Mouse (Mus musculus): ENCODE data around the gene Rufy4. TPM values are rescaled to one million over a fixed set of nuclear protein-coding genes. Genes with fewer than 3 reads are reported as not detected.

Gene Rufy4
- polyA plus RNA-seq, 1 experiment from 2014 or later, result 0.22 TPM

DNA sequence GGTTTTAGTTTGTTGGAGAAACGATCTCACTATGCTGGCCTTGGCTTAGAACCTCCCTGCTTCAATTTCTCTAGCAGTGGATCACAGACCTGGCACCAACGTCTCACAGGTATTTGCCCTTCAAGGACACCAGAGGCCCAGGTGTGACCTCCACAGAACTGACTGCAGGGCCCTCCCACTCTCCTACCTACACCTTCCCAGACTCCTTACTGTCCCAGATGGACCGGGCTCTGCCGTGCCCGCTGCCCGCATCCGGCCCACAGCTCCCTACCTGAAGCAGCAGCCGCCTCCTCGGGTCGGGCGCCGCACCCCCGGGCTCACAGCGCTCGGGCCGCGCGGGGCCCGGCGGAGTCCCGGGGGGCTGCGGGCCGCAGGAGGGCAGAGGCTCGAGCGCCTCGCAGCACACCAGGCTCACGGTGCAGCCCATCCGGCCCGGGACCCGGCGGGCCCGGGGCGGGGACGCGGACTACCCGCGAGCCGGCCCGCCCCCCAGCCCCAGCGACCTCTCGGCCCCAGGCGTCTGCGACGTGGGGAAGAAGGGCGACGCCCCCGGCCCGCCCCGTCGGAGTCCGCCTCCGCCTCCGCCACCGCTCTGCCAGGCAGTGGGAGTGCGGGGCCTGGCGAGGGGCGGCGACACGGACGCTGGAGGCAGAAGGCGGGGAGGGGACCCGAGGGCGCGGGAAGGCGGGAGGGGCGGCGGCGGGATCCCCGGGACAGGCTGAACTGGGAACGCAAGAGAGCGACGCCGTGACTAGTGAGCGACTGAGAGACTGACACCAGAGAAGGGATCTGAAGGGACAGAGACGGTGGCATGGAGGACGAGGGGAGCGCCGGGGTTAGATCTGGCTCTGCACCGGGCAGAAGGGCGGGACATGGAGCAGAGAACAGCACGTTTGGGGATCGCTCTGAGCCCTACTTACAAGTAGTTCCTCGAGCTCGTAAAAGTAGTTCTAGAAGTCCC, 1.0 kb upstream of the Rufy4 start, which contains the start of gene Tns1:
TSS of gene Tns1 (minus strand) at position 429 of the 961 bp plus-strand sequence.
- no peak within 1 kb of the TSS for H3K27ac ChIP-seq
- H3K4me1 ChIP-seq, result peaks cover 20% of the 10 kb centered on the region
- H3K27me3 ChIP-seq, result peaks cover 40% of the 10 kb centered on the region
- peak within 1 kb of the TSS; percentile 60 for H3K4me3 ChIP-seq
- no peaks in the 10 kb centered on the region for H3K36me3 ChIP-seq
- H3K4me2 ChIP-seq, result peak within 1 kb of the TSS; percentile 86
- ATAC-seq (ENCODE audit: insufficient number of reproducible peaks, insufficient read depth, low FRiP score, low TSS enrichment, low read depth), result peak; percentile 65
- no peaks in the 10 kb centered on the region for H3K9me3 ChIP-seq
- peak within 1 kb of the TSS; percentile 80 for H3K9ac ChIP-seq
- 2% methylated on average over 83 of the region's 84 CpGs for WGBS

DNA sequence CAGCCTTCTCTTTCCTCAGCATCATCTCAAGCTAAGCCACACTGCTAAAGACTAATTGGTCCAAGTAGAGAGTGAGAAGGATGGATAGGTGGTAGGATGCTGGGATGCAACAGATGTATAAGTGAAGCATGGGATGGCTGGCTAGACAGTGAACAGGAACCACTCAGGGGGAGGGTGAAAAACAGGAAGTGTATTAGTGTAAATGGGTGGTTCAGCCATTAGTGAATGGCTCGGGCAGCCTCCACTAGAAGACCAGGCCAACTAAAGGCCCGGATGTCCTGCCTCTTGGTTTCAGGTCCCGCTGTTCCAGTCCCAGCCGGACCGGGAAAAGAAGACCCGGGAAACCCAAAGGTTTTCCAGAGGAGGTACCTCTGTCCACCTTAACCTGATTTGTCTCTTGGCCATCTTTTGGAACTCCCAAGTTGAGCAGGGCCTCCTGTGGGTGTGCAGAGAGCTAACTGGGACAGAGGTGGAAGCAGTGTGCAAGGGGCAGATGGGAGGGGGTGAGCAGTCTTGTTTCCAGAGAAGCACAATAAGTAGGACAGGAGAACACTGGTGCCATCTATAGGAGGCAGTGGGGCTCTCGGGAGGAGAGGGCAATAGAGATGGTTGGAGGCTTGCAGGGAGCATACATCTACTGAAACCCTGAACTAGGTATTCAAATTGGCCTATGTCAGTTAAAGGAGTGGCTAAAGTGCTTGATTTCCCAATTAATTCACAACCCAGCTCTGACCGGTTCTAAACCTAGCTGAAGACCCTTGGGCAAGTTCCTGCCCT, 5.7 kb downstream of the Rufy4 start:
- 93% methylated on average over 8 of the region's 8 CpGs for WGBS
- Histone ChIP-seq H3K4me2 (no peak overlapping the region), H3K27ac (no peak overlapping the region), H3K4me1 (no peaks in the 10 kb centered on the region), H3K9me3 (no peaks in the 10 kb centered on the region), H3K9ac (no peak overlapping the region), H3K36me3 (no peaks in the 10 kb centered on the region), H3K4me3 (no peak overlapping the region), H3K27me3 (peaks cover 4% of the 10 kb centered on the region)
- ATAC-seq (ENCODE audit: insufficient number of reproducible peaks, insufficient read depth, low FRiP score, low TSS enrichment, low read depth), result no peak

DNA sequence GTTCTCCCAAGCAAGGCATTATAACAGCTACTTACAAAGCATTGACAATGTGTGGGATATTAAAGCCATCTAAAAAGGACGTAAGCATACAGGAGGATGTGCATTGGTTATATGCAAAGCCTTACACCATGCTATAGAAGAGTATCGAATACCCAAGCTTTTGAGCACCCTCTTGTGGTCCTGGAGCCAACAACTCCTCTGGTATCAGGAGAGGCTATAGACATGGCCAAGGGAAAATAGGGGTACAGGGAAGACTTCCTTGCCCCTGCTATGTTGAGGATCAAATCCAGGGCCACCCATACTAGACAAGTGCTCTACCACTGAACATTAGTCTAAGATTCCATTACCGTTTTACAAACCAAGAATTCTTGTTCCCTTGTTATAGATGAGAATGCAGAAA, 6.7 kb downstream of the Rufy4 start:
- Histone ChIP-seq H3K4me2 (no peak overlapping the region), H3K9me3 (no peaks in the 10 kb centered on the region), H3K36me3 (no peaks in the 10 kb centered on the region), H3K4me1 (no peaks in the 10 kb centered on the region), H3K9ac (no peak overlapping the region), H3K27me3 (no peaks in the 10 kb centered on the region), H3K4me3 (no peak overlapping the region), H3K27ac (no peak overlapping the region)
- 61% methylated on average over 3 of the region's 3 CpGs for WGBS
- no peak for ATAC-seq (ENCODE audit: insufficient number of reproducible peaks, insufficient read depth, low FRiP score, low TSS enrichment, low read depth)

DNA sequence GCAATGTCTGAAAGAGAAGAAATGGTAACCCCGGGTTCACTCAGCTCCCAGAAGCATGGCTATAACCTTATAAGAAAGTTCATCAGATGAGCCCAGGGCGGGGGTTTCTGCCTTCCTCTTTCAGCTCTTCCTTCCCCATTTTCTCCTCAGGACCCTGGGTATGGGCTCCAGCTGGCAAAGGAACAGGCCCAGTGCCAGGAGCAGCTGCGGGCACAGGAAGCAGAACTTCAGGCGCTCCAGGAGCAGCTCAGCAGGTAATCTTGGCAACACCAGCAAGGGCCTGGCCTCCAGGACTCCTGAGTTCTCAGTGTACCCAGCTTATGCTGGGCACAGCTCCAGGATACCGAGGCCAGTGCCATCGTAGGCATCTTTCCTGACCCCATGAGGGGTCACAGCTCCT, 8.6 kb downstream of the Rufy4 start:
- Histone ChIP-seq H3K9ac (no peak overlapping the region), H3K36me3 (no peaks in the 10 kb centered on the region), H3K4me2 (no peak overlapping the region), H3K4me1 (no peaks in the 10 kb centered on the region), H3K27ac (no peak overlapping the region), H3K9me3 (no peaks in the 10 kb centered on the region), H3K4me3 (no peak overlapping the region), H3K27me3 (no peaks in the 10 kb centered on the region)
- no peak for ATAC-seq (ENCODE audit: insufficient number of reproducible peaks, insufficient read depth, low FRiP score, low TSS enrichment, low read depth)
- 81% methylated on average over 6 of the region's 6 CpGs for WGBS

DNA sequence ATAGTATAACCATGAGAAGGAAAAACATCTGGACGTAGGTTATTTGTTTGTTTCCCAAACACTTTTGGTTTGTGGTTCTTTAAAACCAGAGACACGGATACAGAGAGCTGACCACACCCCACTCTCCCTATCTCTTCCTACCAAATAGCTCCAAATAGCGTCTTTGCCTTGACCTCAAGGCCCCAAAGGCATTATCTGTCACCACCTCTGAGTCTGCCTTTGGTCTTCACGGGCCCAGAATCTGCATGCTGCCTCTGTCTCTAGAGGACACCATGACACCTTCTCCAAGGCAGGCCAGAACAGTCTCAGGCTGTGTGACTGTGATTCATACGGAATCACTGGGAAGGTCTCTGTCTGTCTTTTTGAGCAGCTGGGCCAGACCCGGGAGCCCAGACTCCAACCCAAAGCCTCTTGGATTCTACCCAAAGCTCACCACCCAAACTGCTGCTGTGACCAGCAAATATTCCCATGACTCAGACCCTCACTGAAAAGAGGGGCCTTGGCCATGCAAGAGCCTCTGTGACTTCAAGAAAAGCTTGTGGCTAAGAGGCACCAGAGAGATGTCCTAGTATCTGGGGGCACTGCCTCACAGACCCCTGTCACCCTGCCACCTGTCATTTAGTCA, 10.1 kb downstream of the Rufy4 start:
- Histone ChIP-seq H3K27me3 (no peaks in the 10 kb centered on the region), H3K4me3 (no peak overlapping the region), H3K4me2 (no peak overlapping the region), H3K4me1 (no peaks in the 10 kb centered on the region), H3K9ac (no peak overlapping the region), H3K27ac (no peak overlapping the region), H3K36me3 (no peaks in the 10 kb centered on the region), H3K9me3 (no peaks in the 10 kb centered on the region)
- no peak for ATAC-seq (ENCODE audit: insufficient number of reproducible peaks, insufficient read depth, low FRiP score, low TSS enrichment, low read depth)
- WGBS, result 74% methylated on average over 6 of the region's 6 CpGs

DNA sequence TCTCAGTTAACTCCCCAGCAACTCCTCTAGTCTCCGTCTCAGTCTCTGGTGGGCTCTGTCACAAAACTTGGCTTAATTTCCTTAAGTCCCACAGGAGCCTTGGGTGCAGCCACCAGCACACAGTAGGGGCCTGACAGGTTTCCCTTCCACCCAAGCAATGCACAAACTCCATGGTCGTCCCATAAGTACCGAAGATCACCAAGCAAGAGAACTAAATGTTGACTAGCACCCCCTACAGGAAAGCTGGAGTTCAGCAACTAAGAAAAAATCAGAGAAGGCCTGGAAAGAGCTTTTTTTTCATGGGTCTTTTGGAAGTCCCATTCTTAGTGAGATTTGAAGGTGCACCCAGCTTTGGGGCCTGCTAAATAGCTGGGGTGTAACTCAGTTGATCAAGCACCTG, 14.1 kb downstream of the Rufy4 start:
- no peak overlapping the region for H3K27ac ChIP-seq
- WGBS, result 57% methylated on average over 3 of the region's 3 CpGs
- H3K4me2 ChIP-seq, result no peak overlapping the region

DNA sequence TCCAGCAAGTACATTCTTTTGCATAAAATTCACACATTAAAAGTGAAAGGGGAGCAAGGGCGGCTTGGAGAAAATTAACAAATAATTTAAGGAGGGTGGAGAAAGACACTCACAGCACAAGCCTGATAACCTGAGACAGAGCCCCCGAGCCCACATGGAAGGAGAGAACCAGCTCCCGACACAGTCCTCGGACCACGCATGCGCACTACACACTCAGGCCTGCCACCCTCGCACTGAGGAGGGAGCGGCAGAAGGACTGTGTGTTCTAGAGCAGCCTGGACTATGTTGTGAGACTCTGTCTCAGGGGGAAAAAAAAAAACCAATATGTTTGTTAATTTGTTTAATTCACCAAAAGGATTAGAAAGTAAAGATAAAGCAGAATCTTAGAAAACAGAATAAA, 16.4 kb downstream of the Rufy4 start:
- Histone ChIP-seq H3K4me1 (no peaks in the 10 kb centered on the region), H3K9me3 (no peaks in the 10 kb centered on the region), H3K4me3 (no peak overlapping the region), H3K27ac (no peak overlapping the region), H3K36me3 (no peaks in the 10 kb centered on the region), H3K9ac (no peak overlapping the region), H3K27me3 (no peaks in the 10 kb centered on the region), H3K4me2 (no peak overlapping the region)
- WGBS, result 81% methylated on average over 8 of the region's 8 CpGs
- no peak for ATAC-seq (ENCODE audit: insufficient number of reproducible peaks, insufficient read depth, low FRiP score, low TSS enrichment, low read depth)

More for the DNA sequence above, 14.1 kb downstream of the Rufy4 start:
- Histone ChIP-seq H3K9ac (no peak overlapping the region), H3K4me1 (no peaks in the 10 kb centered on the region), H3K9me3 (no peaks in the 10 kb centered on the region), H3K27me3 (no peaks in the 10 kb centered on the region), H3K36me3 (no peaks in the 10 kb centered on the region), H3K4me3 (no peak overlapping the region)
- no peak for ATAC-seq (ENCODE audit: insufficient number of reproducible peaks, insufficient read depth, low FRiP score, low TSS enrichment, low read depth)

DNA sequence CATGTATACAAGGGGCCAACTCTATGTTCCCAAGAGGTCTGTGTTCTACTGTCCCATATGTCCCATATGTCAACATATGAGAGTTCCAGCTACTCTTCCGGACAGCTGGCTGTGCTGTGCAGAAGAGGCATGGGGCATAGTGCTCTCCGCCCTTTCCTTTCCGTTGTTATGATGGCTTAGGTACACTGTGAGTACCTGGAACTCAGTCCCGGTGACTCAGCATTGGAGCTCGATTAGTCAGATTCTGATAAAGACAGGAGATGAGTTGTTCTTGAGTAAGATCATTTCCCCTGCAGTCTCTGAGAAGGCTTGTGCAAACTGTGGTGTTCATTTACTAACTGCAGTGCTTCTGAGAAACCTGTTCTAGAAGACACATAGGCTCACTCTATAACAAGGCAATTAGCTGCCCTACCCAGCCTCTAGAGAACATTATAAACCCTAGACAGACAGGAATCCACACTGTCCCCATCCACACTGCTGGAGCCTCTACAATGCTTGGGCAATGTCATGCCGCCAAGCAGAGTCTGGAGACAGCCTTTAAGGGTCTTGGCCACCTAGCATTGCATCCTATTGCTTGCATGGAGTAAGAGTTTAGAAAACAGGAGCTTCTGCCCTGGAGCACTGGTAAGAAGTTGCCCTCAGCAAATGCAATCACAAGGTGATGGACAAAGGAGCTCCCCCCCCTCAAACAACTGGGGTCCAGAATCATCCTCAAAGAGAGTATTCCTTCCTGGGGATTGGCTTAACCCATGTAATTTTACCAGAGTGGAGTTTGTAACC, 24.0 kb downstream of the Rufy4 start:
- Histone ChIP-seq H3K4me1 (0 out of 2 replicates have a peak, but pooled peaks cover 3% of the 10 kb centered on the region), H3K36me3 (no peaks in the 10 kb centered on the region), H3K4me3 (no peak overlapping the region), H3K4me2 (no peak overlapping the region), H3K27ac (no peak overlapping the region), H3K9ac (no peak overlapping the region), H3K9me3 (no peaks in the 10 kb centered on the region), H3K27me3 (no peaks in the 10 kb centered on the region)
- 85% methylated on average over 6 of the region's 6 CpGs for WGBS
- ATAC-seq (ENCODE audit: insufficient number of reproducible peaks, insufficient read depth, low FRiP score, low TSS enrichment, low read depth), result no peak

DNA sequence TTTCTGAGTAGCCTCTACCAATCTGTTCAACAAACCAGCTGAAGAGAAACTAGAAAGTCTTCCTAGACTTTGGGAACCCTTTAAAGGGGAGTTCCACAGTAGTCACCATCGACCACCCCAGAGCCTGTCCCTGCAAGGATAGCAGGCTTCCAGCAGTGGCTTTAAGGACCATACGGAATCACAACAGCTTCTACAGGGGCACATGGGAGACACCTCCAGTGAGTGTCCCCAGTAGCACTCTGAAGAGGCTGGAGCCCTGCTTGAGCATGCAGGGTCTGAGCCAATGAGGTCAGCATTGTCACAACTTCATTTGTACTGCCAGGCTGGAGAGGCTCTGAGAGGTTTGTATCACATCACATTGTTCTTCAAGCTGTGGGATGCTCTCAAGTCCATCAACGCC, 24.8 kb downstream of the Rufy4 start:
- Histone ChIP-seq H3K27ac (no peak overlapping the region), H3K9me3 (no peaks in the 10 kb centered on the region), H3K4me1 (0 out of 2 replicates have a peak, but pooled peaks cover 3% of the 10 kb centered on the region), H3K36me3 (no peaks in the 10 kb centered on the region), H3K4me2 (no peak overlapping the region), H3K9ac (no peak overlapping the region), H3K27me3 (no peaks in the 10 kb centered on the region), H3K4me3 (no peak overlapping the region)
- no peak for ATAC-seq (ENCODE audit: insufficient number of reproducible peaks, insufficient read depth, low FRiP score, low TSS enrichment, low read depth)
- 80% methylated on average over 3 of the region's 3 CpGs for WGBS

DNA sequence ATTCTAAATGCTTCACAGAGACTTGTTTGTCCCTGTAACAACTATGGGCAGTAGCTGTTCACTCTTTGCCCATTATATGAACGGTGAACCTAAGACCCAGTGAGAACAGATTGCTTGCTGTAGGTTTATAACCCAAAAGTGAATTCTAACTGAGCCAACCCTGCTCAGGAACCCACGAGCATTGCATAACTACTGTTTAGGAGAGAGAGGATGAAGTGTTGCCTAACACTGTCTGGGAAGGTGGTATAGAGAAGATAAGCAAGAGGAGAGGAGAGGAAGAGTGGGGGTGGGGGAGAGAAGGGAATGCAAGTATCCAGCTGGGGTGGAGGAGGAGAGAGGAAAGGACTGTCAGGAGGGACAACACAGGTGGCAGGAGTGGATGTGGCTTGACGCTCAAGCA, 25.8 kb downstream of the Rufy4 start:
- WGBS, result 73% methylated on average over 3 of the region's 3 CpGs
- no peak overlapping the region for H3K27ac ChIP-seq
- 0 out of 2 replicates have a peak, but pooled peaks cover 3% of the 10 kb centered on the region for H3K4me1 ChIP-seq
- no peak overlapping the region for H3K4me2 ChIP-seq
- no peaks in the 10 kb centered on the region for H3K27me3 ChIP-seq
- ATAC-seq (ENCODE audit: insufficient number of reproducible peaks, insufficient read depth, low FRiP score, low TSS enrichment, low read depth), result no peak
- H3K9ac ChIP-seq, result no peak overlapping the region
- H3K4me3 ChIP-seq, result no peak overlapping the region
- H3K36me3 ChIP-seq, result no peaks in the 10 kb centered on the region
- no peaks in the 10 kb centered on the region for H3K9me3 ChIP-seq

Measured in embryonic facial prominence, embryonic 13.5 days (tissue).